ENCODE assay signal across 25 mouse cellular contexts in the genomic region with DNA sequence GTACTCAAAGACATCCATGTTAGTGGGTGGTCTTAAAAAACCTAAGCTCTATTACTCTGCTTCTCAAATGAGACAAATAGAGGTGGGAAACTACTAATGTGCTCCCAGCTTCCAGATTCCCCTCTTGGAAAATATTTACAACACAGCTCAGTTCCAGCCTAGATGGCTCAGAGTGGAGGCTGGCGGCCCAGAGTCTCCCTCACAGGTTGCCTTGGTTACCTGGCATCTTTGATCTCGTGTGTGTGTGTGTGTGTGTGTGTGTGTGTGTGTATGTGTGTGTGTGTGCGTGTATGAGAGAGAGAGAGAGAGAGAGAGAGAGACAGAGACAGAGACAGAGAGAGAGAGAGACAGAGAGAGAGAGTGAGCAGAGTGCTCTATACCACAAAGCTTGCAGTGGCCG.
DNase-seq lines count a peak whose midpoint lies in the region; ATAC-seq and TF ChIP-seq lines count a peak whose summit lies in the region.
"Had no signal": no experiment of that assay in that cellular context is flagged by ENCODE, and none has a peak within 500 bp of the region (broad histone marks: within the 10 kb centered on the region; RNA-seq: fewer than 3 reads in every experiment).

No protein-coding gene starts in this region.

- no peaks in the 10 kb centered on the region for H3K27me3 ChIP-seq in heart, embryonic 10.5 days (ENCODE audit: insufficient read depth, poor library complexity, severe bottlenecking)
- H3K27me3 ChIP-seq in midbrain, postnatal 0 days (ENCODE audit: insufficient read depth, low read length): no peaks in the 10 kb centered on the region
- no peaks in the 10 kb centered on the region for H3K27me3 ChIP-seq in midbrain, embryonic 11.5 days (ENCODE audit: control insufficient read depth, insufficient read depth, low read length)
- H3K27me3 ChIP-seq: embryonic facial prominence, embryonic 12.5 days; hindbrain, embryonic 13.5 days; limb, embryonic 13.5 days; lung, embryonic 15.5 days; midbrain, embryonic 12.5 days had no signal

- H3K36me3 ChIP-seq in heart, embryonic 10.5 days: no peaks in the 10 kb centered on the region
- H3K36me3 ChIP-seq in midbrain, postnatal 0 days (ENCODE audit: insufficient read depth, low read length): no peaks in the 10 kb centered on the region
- no peaks in the 10 kb centered on the region for H3K36me3 ChIP-seq in midbrain, embryonic 11.5 days (ENCODE audit: control insufficient read depth, insufficient read depth, low read length)
- H3K36me3 ChIP-seq: embryonic facial prominence, embryonic 12.5 days; heart, embryonic 15.5 days; hindbrain, embryonic 13.5 days; limb, embryonic 13.5 days; lung, embryonic 15.5 days; midbrain, embryonic 12.5 days had no signal

- ATAC-seq in midbrain, postnatal 0 days (ENCODE audit: low FRiP score): no peak
- ATAC-seq in midbrain, embryonic 11.5 days (ENCODE audit: low FRiP score): no peak
- ATAC-seq: inflammation-experienced regulatory T-cells, adult 6 months had no signal

- H3K4me3 ChIP-seq in heart, embryonic 10.5 days: no peak overlapping the region
- H3K4me3 ChIP-seq in midbrain, postnatal 0 days (ENCODE audit: low read depth, low read length): no peak overlapping the region
- no peak overlapping the region for H3K4me3 ChIP-seq in midbrain, embryonic 11.5 days (ENCODE audit: low read depth, low read length)
- H3K4me3 ChIP-seq: embryonic facial prominence, embryonic 12.5 days; heart, embryonic 15.5 days; hindbrain, embryonic 13.5 days; layer of hippocampus, adult 2 months; left cerebral cortex, adult 2 months; limb, embryonic 13.5 days; lung, embryonic 15.5 days; midbrain, embryonic 12.5 days had no signal

- no peak overlapping the region for H3K9ac ChIP-seq in midbrain, postnatal 0 days (replicated peaks; ENCODE audit: low read length, poor library complexity, severe bottlenecking)
- no peak overlapping the region for H3K9ac ChIP-seq in midbrain, embryonic 11.5 days (ENCODE audit: low read length)
- H3K9ac ChIP-seq: embryonic facial prominence, embryonic 12.5 days; heart, embryonic 15.5 days; hindbrain, embryonic 13.5 days; limb, embryonic 13.5 days; lung, embryonic 15.5 days; midbrain, embryonic 12.5 days had no signal

- WGBS in heart, embryonic 10.5 days: 67% methylated on average over 4 of the region's 4 CpGs
- 45% methylated on average over 3 of the region's 4 CpGs for WGBS in midbrain, postnatal 0 days
- WGBS in midbrain, embryonic 11.5 days: 58% methylated on average over 4 of the region's 4 CpGs

- H3K4me2 ChIP-seq in midbrain, postnatal 0 days (ENCODE audit: low read depth, low read length, poor library complexity, severe bottlenecking): no peak overlapping the region
- no peak overlapping the region for H3K4me2 ChIP-seq in midbrain, embryonic 11.5 days
- H3K4me2 ChIP-seq: embryonic facial prominence, embryonic 12.5 days; heart, embryonic 15.5 days; hindbrain, embryonic 13.5 days; limb, embryonic 13.5 days; liver, embryonic 11.5 days; lung, embryonic 15.5 days; midbrain, embryonic 12.5 days had no signal

- no peak for TF ChIP-seq CTCF in midbrain, postnatal 0 days (IDR thresholded peaks at IDR 0.05)

- no peaks in the 10 kb centered on the region for H3K4me1 ChIP-seq in heart, embryonic 10.5 days
- H3K4me1 ChIP-seq in midbrain, postnatal 0 days (ENCODE audit: insufficient read depth, low read length): no peaks in the 10 kb centered on the region
- H3K4me1 ChIP-seq in midbrain, embryonic 11.5 days (ENCODE audit: control insufficient read depth, insufficient read depth, low read length): no peaks in the 10 kb centered on the region
- H3K4me1 ChIP-seq: embryonic facial prominence, embryonic 12.5 days; heart, embryonic 15.5 days; hindbrain, embryonic 13.5 days; limb, embryonic 13.5 days; midbrain, embryonic 12.5 days had no signal

- H3K27ac ChIP-seq in heart, embryonic 10.5 days: no peak overlapping the region
- H3K27ac ChIP-seq in midbrain, postnatal 0 days (ENCODE audit: low read depth, low read length): no peak overlapping the region
- H3K27ac ChIP-seq in midbrain, embryonic 11.5 days (ENCODE audit: low read depth, low read length): no peak overlapping the region
- H3K27ac ChIP-seq: embryonic facial prominence, embryonic 12.5 days; heart, embryonic 15.5 days; hindbrain, embryonic 13.5 days; layer of hippocampus, adult 2 months; left cerebral cortex, adult 2 months; limb, embryonic 13.5 days; lung, embryonic 15.5 days; midbrain, embryonic 12.5 days had no signal

- DNase-seq in heart, adult 11 months: peak; percentile 25
- no peak for DNase-seq in heart, embryonic 10.5 days (ENCODE audit: low spot score)
- DNase-seq in layer of hippocampus, postnatal 14 days (ENCODE audit: low spot score in 2 of 2): peak; percentile 43 to 61
- DNase-seq in layer of hippocampus, adult 9-11 months: no peak
- peak; percentile 58 for DNase-seq in midbrain, postnatal 0 days (ENCODE audit: low spot score)
- DNase-seq in midbrain, embryonic 11.5 days (ENCODE audit: low spot score, missing footprints): no peak
- DNase-seq in kidney, postnatal 10 days: no peak
- DNase-seq: adrenal gland, postnatal 25 days; B cell, adult 2 months; cerebellum, adult 8-10 months; embryo, embryonic 11 days; gastrocnemius, postnatal 10 days; kidney, adult 11 months; kidney, postnatal 25 days; thymus, postnatal 4 days had no signal

- H3K9me3 ChIP-seq in heart, embryonic 10.5 days: no peaks in the 10 kb centered on the region
- no peaks in the 10 kb centered on the region for H3K9me3 ChIP-seq in midbrain, postnatal 0 days (ENCODE audit: low read length)
- H3K9me3 ChIP-seq in midbrain, embryonic 11.5 days (ENCODE audit: control insufficient read depth, low read length): no peaks in the 10 kb centered on the region
- H3K9me3 ChIP-seq: embryonic facial prominence, embryonic 12.5 days; heart, embryonic 15.5 days; limb, embryonic 13.5 days; lung, embryonic 15.5 days; midbrain, embryonic 12.5 days had no signal

Comparison
In these comparisons a context has a peak if more than half of its experiments do, and no peak if none do; other contexts are left out.
1. DNase-seq: peak in heart, adult 11 months (single experiment), layer of hippocampus, postnatal 14 days (2 of 2) and midbrain, postnatal 0 days (single experiment); none in heart, embryonic 10.5 days (single experiment), layer of hippocampus, adult 9-11 months (single experiment), midbrain, embryonic 11.5 days (single experiment) and kidney, postnatal 10 days (single experiment).